Mouse (Mus musculus) forebrain, embryonic 13.5 days (tissue): ENCODE measurements at regions not wholly inside any gene's neighbourhood (a gene's known extent, or its start where the extent isn't known, plus 50 kb on each side); places are given as distances from the start of the nearest gene placed in this dataset.

Experiments used
- ATAC-seq: fragments of 200-750 bp; cut with Nextera tagmentation; 2 replicates; pipeline ENCODE4 v1.8.0; 2017
- H3K27ac ChIP-seq: fragments of 300-500 bp; sonication (generic); 2 replicates; pipeline ENCODE4 v1.5.1; 2015; ENCODE audit warnings: inconsistent platforms, mild to moderate bottlenecking, moderate library complexity
- H3K27me3 ChIP-seq: fragments of 300-500 bp; sonication (generic); 2 replicates; pipeline ENCODE4 v1.6.1; 2015; ENCODE audit warnings: mild to moderate bottlenecking, inconsistent platforms
- H3K36me3 ChIP-seq: fragments of 300-500 bp; sonication (generic); 2 replicates; pipeline ENCODE4 v1.6.1; 2015; ENCODE audit warnings: mild to moderate bottlenecking, inconsistent platforms; ENCODE audit not compliant: poor library complexity, severe bottlenecking
- H3K4me1 ChIP-seq: fragments of 300-500 bp; sonication (generic); 2 replicates; pipeline ENCODE4 v1.6.1; 2015; ENCODE audit warnings: inconsistent platforms
- H3K4me2 ChIP-seq: fragments of 300-500 bp; sonication (generic); 2 replicates; pipeline ENCODE4 v1.6.1; 2015; ENCODE audit warnings: inconsistent platforms, mild to moderate bottlenecking, moderate library complexity
- H3K4me3 ChIP-seq: fragments of 300-500 bp; sonication (generic); 2 replicates; pipeline ENCODE4 v1.5.1; 2015; ENCODE audit warnings: mild to moderate bottlenecking, inconsistent platforms
- H3K9ac ChIP-seq: fragments of 300-500 bp; sonication (generic); 2 replicates; pipeline ENCODE4 v1.6.1; 2015; ENCODE audit warnings: mild to moderate bottlenecking, inconsistent platforms
- H3K9me3 ChIP-seq: fragments of 300-500 bp; sonication (generic); replicated peaks from 2 replicates; pipeline ENCODE4 v1.6.1; 2016; ENCODE audit warnings: inconsistent platforms
- WGBS: fragments of 180-500 bp; shearing (Covaris S2); methylation state at CpG from one replicate; pipeline ENCODE4 v1.1.7; 2015; 5-methylcytosine and 5-hydroxymethylcytosine counted together

GRCm38 (mm10) chr2:72813282-72813974, 166.8 kb downstream of the Sp3 start:
- ATAC-seq, result no peak

DNA sequence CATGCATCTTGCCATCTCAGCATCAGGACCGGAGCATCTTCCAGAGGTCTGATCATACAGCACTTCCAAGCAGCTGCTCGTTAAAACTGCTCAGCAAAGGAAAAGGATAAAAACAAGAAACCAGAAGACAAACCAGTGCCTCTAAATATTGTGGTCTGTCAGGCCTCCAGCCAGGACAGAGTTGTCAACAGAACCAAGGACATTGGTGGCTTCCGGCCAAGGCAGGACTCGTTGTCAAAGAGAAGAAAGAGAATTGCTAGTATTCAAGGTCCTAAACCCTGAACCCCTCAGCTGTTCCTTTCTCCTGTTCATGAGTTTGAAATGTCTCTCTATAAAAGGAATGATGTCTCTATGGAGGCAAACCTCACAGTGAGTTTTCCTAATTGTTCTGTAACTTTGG, 155.0 kb downstream of the Sp3 start:
- Histone ChIP-seq H3K36me3 (no peaks in the 10 kb centered on the region), H3K9me3 (no peaks in the 10 kb centered on the region), H3K27ac (no peak overlapping the region), H3K27me3 (no peaks in the 10 kb centered on the region), H3K4me2 (no peak overlapping the region), H3K9ac (no peak overlapping the region), H3K4me1 (peaks cover 4% of the 10 kb centered on the region; the same call in 1 of the 2 replicates), H3K4me3 (no peak overlapping the region)
- no peak for ATAC-seq
- WGBS, result 61% methylated on average over 4 of the region's 4 CpGs

More at GRCm38 (mm10) chr2:72813282-72813974, 166.8 kb downstream of the Sp3 start:
- H3K9ac ChIP-seq, result no peak overlapping the region
- no peaks in the 10 kb centered on the region for H3K9me3 ChIP-seq
- H3K4me1 ChIP-seq, result peaks cover 16% of the 10 kb centered on the region; the same call in 1 of the 2 replicates
- no peak overlapping the region; the same call in 1 of the 2 replicates for H3K4me2 ChIP-seq
- H3K27me3 ChIP-seq, result peaks cover 26% of the 10 kb centered on the region; the same call in 1 of the 2 replicates
- H3K27ac ChIP-seq, result no peak overlapping the region
- no peak overlapping the region for H3K4me3 ChIP-seq
- no peaks in the 10 kb centered on the region for H3K36me3 ChIP-seq
- 56% methylated on average over 14 of the region's 14 CpGs for WGBS

GRCm38 (mm10) chr2:72829139-72829538, 151.1 kb downstream of the Sp3 start:
- H3K27ac ChIP-seq, result no peak overlapping the region
- no peaks in the 10 kb centered on the region for H3K36me3 ChIP-seq
- H3K9ac ChIP-seq, result no peak overlapping the region
- peaks cover 11% of the 10 kb centered on the region; the same call in 1 of the 2 replicates for H3K4me1 ChIP-seq
- no peak overlapping the region for H3K4me3 ChIP-seq
- H3K9me3 ChIP-seq, result no peaks in the 10 kb centered on the region
- H3K27me3 ChIP-seq, result no peaks in the 10 kb centered on the region; the same call in 1 of the 2 replicates
- no peak overlapping the region for H3K4me2 ChIP-seq
- 25% methylated on average over 1 of the region's 1 CpGs for WGBS
- ATAC-seq, result no peak

DNA sequence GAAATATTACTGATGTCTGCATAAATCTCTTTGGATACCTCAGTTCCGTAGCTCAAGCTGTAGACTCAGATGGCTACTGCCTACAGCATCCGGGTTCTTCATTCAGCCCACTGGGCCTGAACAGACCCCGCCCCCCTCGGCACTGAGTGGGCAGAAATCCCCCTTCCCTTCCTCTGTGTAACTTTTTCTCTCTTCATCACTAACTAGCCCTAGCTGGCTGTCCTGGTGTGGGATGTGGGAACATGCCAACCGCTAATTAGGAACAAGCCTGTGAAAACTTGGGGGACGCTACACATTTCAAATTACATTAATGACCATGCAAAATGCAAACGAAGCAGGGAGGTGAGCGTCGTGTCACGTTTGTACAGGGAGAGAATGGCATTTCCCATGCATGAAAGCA, 147.5 kb downstream of the Sp3 start:
- H3K4me3 ChIP-seq, result no peak overlapping the region
- ATAC-seq, result peak; percentile 70; the same call in 1 of the 2 replicates
- no peak overlapping the region for H3K4me2 ChIP-seq
- no peak overlapping the region for H3K9ac ChIP-seq
- H3K27ac ChIP-seq, result no peak overlapping the region
- H3K4me1 ChIP-seq, result peaks cover 11% of the 10 kb centered on the region; the same call in 1 of the 2 replicates
- H3K36me3 ChIP-seq, result no peaks in the 10 kb centered on the region
- no peaks in the 10 kb centered on the region for H3K9me3 ChIP-seq
- no peaks in the 10 kb centered on the region; the same call in 1 of the 2 replicates for H3K27me3 ChIP-seq
- WGBS, result 51% methylated on average over 10 of the region's 10 CpGs

DNA sequence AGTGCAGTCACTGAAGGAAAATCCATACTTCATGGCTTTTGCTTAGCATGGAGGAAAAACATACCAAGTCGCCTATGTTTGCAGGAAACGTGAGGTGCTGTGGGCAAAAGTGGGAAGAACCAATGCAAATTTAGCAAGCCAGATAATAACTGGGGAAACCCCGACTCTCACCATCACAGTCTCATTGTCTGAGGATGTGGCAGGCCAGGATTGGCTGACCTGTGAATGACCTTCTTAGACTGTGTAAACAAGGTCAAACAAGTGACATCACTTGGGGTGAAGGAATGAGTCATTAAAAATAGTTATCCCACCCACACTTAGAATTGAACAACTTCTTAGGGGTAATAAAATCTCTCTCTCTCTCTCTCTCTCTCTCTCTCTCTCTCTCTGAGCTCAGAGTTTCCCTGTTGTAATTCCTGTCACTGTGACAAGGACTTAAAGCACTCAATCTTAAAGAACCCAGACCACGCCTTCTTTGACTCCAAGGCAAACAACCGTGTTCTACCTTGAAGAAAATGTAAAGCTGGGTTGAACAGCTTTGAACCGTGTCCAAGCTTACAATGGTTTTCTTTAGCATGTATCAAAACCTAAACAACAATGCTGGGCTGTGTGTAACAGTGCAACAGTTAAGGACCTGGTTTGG, 142.0 kb downstream of the Sp3 start:
- no peak overlapping the region for H3K4me3 ChIP-seq
- H3K27ac ChIP-seq, result no peak overlapping the region
- no peaks in the 10 kb centered on the region for H3K9me3 ChIP-seq
- H3K4me2 ChIP-seq, result no peak overlapping the region
- ATAC-seq, result no peak
- WGBS, result 61% methylated on average over 6 of the region's 6 CpGs
- H3K9ac ChIP-seq, result no peak overlapping the region
- no peaks in the 10 kb centered on the region; the same call in 1 of the 2 replicates for H3K27me3 ChIP-seq
- no peaks in the 10 kb centered on the region for H3K36me3 ChIP-seq
- no peaks in the 10 kb centered on the region; the same call in 1 of the 2 replicates for H3K4me1 ChIP-seq

DNA sequence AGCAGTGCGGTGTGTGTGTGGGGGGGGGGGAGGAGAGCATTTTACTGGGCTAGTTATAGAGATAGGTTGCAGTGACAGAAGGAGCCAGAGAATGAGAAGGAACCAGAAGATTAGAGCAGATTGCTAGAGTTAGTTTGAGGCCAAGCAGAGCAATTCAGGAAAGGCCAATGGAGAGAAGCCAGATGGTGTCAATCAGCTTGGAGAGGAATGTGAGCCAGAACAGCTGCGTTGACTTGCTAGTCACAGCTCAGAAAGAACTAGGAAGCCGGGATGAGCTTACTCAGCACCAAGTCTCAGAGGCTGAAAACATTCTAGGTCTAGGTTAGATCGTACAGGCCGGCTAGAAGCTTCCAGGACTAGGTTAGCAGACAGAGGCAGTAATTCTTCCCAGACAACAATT, 140.6 kb downstream of the Sp3 start:
- H3K4me1 ChIP-seq, result no peaks in the 10 kb centered on the region; the same call in 1 of the 2 replicates
- no peak overlapping the region for H3K27ac ChIP-seq
- WGBS, result 81% methylated on average over 5 of the region's 5 CpGs
- no peak overlapping the region for H3K4me3 ChIP-seq
- H3K27me3 ChIP-seq, result no peaks in the 10 kb centered on the region
- ATAC-seq, result no peak
- no peak overlapping the region for H3K9ac ChIP-seq
- no peaks in the 10 kb centered on the region for H3K36me3 ChIP-seq
- H3K4me2 ChIP-seq, result no peak overlapping the region
- no peaks in the 10 kb centered on the region for H3K9me3 ChIP-seq

- Histone ChIP-seq H3K9me3 (no peaks in the 10 kb centered on the region), H3K4me3 (no peak overlapping the region), H3K27me3 (no peaks in the 10 kb centered on the region), H3K27ac (no peak overlapping the region), H3K4me1 (no peaks in the 10 kb centered on the region; the same call in 1 of the 2 replicates), H3K4me2 (no peak overlapping the region), H3K36me3 (no peaks in the 10 kb centered on the region), H3K9ac (no peak overlapping the region)
- ATAC-seq, result no peak
- 70% methylated on average over 5 of the region's 5 CpGs for WGBS
Measured at GRCm38 (mm10) chr2:72841367-72841766, 138.9 kb downstream of the Sp3 start.

GRCm38 (mm10) chr2:72843610-72844009, 136.6 kb downstream of the Sp3 start:
- WGBS, result 90% methylated on average over 2 of the region's 2 CpGs
- Histone ChIP-seq H3K4me1 (no peaks in the 10 kb centered on the region; the same call in 1 of the 2 replicates), H3K27ac (no peak overlapping the region), H3K27me3 (no peaks in the 10 kb centered on the region), H3K9ac (no peak overlapping the region), H3K9me3 (no peaks in the 10 kb centered on the region), H3K4me3 (no peak overlapping the region), H3K4me2 (no peak overlapping the region), H3K36me3 (no peaks in the 10 kb centered on the region)
- ATAC-seq, result no peak

GRCm38 (mm10) chr2:72849441-72850192, 130.6 kb downstream of the Sp3 start:
- Histone ChIP-seq H3K36me3 (no peaks in the 10 kb centered on the region), H3K9me3 (no peaks in the 10 kb centered on the region), H3K9ac (no peak overlapping the region), H3K27ac (no peak overlapping the region), H3K4me1 (no peaks in the 10 kb centered on the region), H3K4me2 (no peak overlapping the region), H3K27me3 (no peaks in the 10 kb centered on the region), H3K4me3 (no peak overlapping the region)
- 54% methylated on average over 12 of the region's 12 CpGs for WGBS
- no peak for ATAC-seq

- Histone ChIP-seq H3K9ac (no peak overlapping the region), H3K27ac (no peak overlapping the region), H3K9me3 (no peaks in the 10 kb centered on the region), H3K36me3 (no peaks in the 10 kb centered on the region), H3K4me1 (0 out of 2 replicates have a peak, but pooled peaks cover 7% of the 10 kb centered on the region), H3K27me3 (no peaks in the 10 kb centered on the region), H3K4me2 (no peak overlapping the region), H3K4me3 (no peak overlapping the region)
- WGBS, result 83% methylated on average over 4 of the region's 4 CpGs
- no peak for ATAC-seq
Measured at GRCm38 (mm10) chr2:72852509-72852908, 127.7 kb downstream of the Sp3 start.

DNA sequence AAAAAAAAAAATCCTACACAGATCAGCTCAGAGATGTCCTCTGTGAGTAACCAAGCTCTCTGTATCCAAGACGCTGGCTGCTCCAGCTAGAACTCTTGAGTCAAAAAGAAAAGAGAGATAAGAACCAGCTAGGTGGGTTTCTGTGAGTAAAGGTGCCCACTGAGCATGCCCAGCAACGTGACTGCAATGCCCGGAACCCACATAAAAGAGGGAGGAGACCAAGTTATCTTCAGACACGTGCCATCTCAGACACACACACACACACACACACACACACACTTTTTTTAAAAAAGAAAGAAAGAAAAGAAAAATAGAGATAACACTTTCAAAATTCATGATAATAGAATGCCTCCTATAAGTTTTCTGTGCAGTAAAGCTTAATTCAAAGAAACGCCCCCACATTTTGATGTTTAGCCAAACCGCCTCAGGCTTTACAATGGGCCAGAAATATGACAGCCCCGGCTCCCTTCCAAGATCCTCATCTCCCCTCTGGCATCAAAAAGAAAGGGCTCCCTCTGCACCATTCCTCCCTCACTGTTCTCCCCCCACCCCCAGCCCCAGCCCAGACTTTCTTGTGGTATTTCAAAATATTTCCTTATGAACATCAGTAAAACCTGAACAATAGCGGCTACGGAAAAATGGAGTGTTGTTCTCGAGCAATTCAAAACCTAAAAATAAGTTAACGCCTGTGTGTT, 124.8 kb downstream of the Sp3 start:
- Histone ChIP-seq H3K4me1 (0 out of 2 replicates have a peak, but pooled peaks cover 7% of the 10 kb centered on the region), H3K27ac (no peak overlapping the region), H3K4me2 (no peak overlapping the region), H3K27me3 (no peaks in the 10 kb centered on the region), H3K36me3 (no peaks in the 10 kb centered on the region), H3K9ac (no peak overlapping the region), H3K9me3 (no peaks in the 10 kb centered on the region), H3K4me3 (no peak overlapping the region)
- ATAC-seq, result no peak
- WGBS, result 80% methylated on average over 11 of the region's 11 CpGs
